ENCODE assay signal across 8 mouse cellular contexts in genomic region chr13:3742763-3743401, GRCm38 (mm10).
DNase-seq lines count a peak whose midpoint lies in the region; ATAC-seq and TF ChIP-seq lines count a peak whose summit lies in the region.

No protein-coding gene starts in this region.

- peak; percentile 63 to 72 for ATAC-seq in hematopoietic stem cell, adult 5-6 weeks (replicated peaks in 1 of 2; ENCODE audit: insufficient read depth in 1 of 2, low FRiP score in 2 of 2, low TSS enrichment in 1 of 2, low read depth in 1 of 2, poor library complexity in 2 of 2, severe bottlenecking in 2 of 2)
- ATAC-seq in midbrain, embryonic 11.5 days (ENCODE audit: low FRiP score): peak; percentile 36; the same call in 1 of the 2 replicates
- ATAC-seq in activated CD4-positive, CD25-positive, alpha-beta regulatory T cell, adult 4 months: no peak

- TF ChIP-seq CTCF in MEL (IDR thresholded peaks at IDR 0.05 in 2 of 3, conservative IDR thresholded peaks at IDR 0.05 in 1 of 3; ENCODE audit: control insufficient read depth in 1 of 3, insufficient read depth in 1 of 3, low read depth in 2 of 3, low read length in 3 of 3, poor library complexity in 1 of 3, severe bottlenecking in 1 of 3): no peak

- no peak overlapping the region for H3K4me3 ChIP-seq in MEL (ENCODE audit: control insufficient read depth in 1 of 2, insufficient read depth in 1 of 2, low read depth in 2 of 2, low read length in 2 of 2)
- no peak overlapping the region for H3K4me3 ChIP-seq in midbrain, embryonic 11.5 days (ENCODE audit: low read depth, low read length)

- peaks cover 0 to 2% of the 10 kb centered on the region in 2 experiments; a peak in 1 of 4 replicates for H3K36me3 ChIP-seq in MEL (ENCODE audit: control insufficient read depth in 1 of 2, insufficient read depth in 2 of 2, low read length in 2 of 2)
- H3K36me3 ChIP-seq in midbrain, embryonic 11.5 days (ENCODE audit: control insufficient read depth, insufficient read depth, low read length): no peaks in the 10 kb centered on the region

- H3K4me2 ChIP-seq in midbrain, embryonic 11.5 days: no peak overlapping the region

- TF ChIP-seq RAD21 in MEL (IDR thresholded peaks at IDR 0.05; ENCODE audit: low read depth, low read length): no peak

- 62% methylated on average over 4 of the region's 4 CpGs for WGBS in midbrain, embryonic 11.5 days

- no peaks in the 10 kb centered on the region for H3K79me2 ChIP-seq in MEL (ENCODE audit: control insufficient read depth, insufficient read depth, low read length, poor library complexity)

- no peak overlapping the region for H3K9ac ChIP-seq in MEL (ENCODE audit: control insufficient read depth, low read depth, low read length, poor library complexity, severe bottlenecking)
- no peak overlapping the region for H3K9ac ChIP-seq in midbrain, embryonic 11.5 days (ENCODE audit: low read length)

- peak; percentile 78 for DNase-seq in heart, adult 11 months
- DNase-seq in heart, postnatal 4 days: no peak
- DNase-seq in MEL (ENCODE audit: low read depth, low spot score): peak; percentile 12
- peak; percentile 87 for DNase-seq in midbrain, embryonic 11.5 days (ENCODE audit: low spot score, missing footprints)
- no peak for DNase-seq in c-Kit-positive CD71-positive TER-119-positive erythroid progenitor cells, embryonic 14.5 days (ENCODE audit: low spot score)
- DNase-seq in layer of hippocampus, adult 18-20 months (ENCODE audit: low spot score in 2 of 2): no peak

- no peak overlapping the region for H3K27ac ChIP-seq in MEL (ENCODE audit: control insufficient read depth, low read depth, low read length)
- no peak overlapping the region for H3K27ac ChIP-seq in midbrain, embryonic 11.5 days (ENCODE audit: low read depth, low read length)

- no peaks in the 10 kb centered on the region for H3K27me3 ChIP-seq in MEL (ENCODE audit: control insufficient read depth in 1 of 2, insufficient read depth in 2 of 2, low read length in 2 of 2)
- H3K27me3 ChIP-seq in midbrain, embryonic 11.5 days (ENCODE audit: control insufficient read depth, insufficient read depth, low read length): no peaks in the 10 kb centered on the region

- no peak for TF ChIP-seq POLR2A in MEL (IDR thresholded peaks at IDR 0.05; ENCODE audit: control insufficient read depth in 1 of 2, insufficient read depth in 1 of 2, low read depth in 1 of 2, low read length in 2 of 2, poor library complexity in 1 of 2)

- no peak for TF ChIP-seq EP300 in MEL (IDR thresholded peaks at IDR 0.05; ENCODE audit: low read depth in 1 of 2, low read length in 2 of 2)

- no peaks in the 10 kb centered on the region for H3K9me3 ChIP-seq in MEL (replicated peaks; ENCODE audit: insufficient read depth, low read length)
- no peaks in the 10 kb centered on the region for H3K9me3 ChIP-seq in midbrain, embryonic 11.5 days (ENCODE audit: control insufficient read depth, low read length)

- peaks cover 0 to 4% of the 10 kb centered on the region in 2 experiments; a peak in 1 of 4 replicates for H3K4me1 ChIP-seq in MEL (ENCODE audit: control insufficient read depth in 1 of 2, insufficient read depth in 2 of 2, low read length in 2 of 2)
- peaks cover 4% of the 10 kb centered on the region; the same call in 1 of the 2 replicates for H3K4me1 ChIP-seq in midbrain, embryonic 11.5 days (ENCODE audit: control insufficient read depth, insufficient read depth, low read length)

TF ChIP-seq in MEL, 35 proteins besides CTCF, POLR2A, EP300 and RAD21:
- no peak for TF ChIP-seq NELFE (IDR thresholded peaks at IDR 0.05; ENCODE audit: low read depth, low read length)
- no peak for TF ChIP-seq MEF2A (IDR thresholded peaks at IDR 0.05; ENCODE audit: extremely low read depth, insufficient replicate concordance, low read depth, low read length, poor library complexity, severe bottlenecking)
- no peak for TF ChIP-seq USF2 (IDR thresholded peaks at IDR 0.05; ENCODE audit: borderline replicate concordance in 1 of 2, insufficient read depth in 1 of 2, low read depth in 1 of 2, low read length in 2 of 2)
- TF ChIP-seq SMC3 (IDR thresholded peaks at IDR 0.05; ENCODE audit: low read depth, low read length): no peak
- TF ChIP-seq TBP (IDR thresholded peaks at IDR 0.05; ENCODE audit: low read depth, low read length): no peak
- TF ChIP-seq E2F4 (IDR thresholded peaks at IDR 0.05; ENCODE audit: borderline replicate concordance, low read depth, low read length): no peak
- no peak for TF ChIP-seq ZMIZ1 (IDR thresholded peaks at IDR 0.05; ENCODE audit: low read depth, low read length)
- TF ChIP-seq UBTF (IDR thresholded peaks at IDR 0.05; ENCODE audit: borderline replicate concordance, insufficient read depth, low read depth, low read length): no peak
- TF ChIP-seq KAT2A (conservative IDR thresholded peaks at IDR 0.05; ENCODE audit: low read depth, low read length): no peak
- TF ChIP-seq MAFK (IDR thresholded peaks at IDR 0.05; ENCODE audit: borderline replicate concordance, low read depth, low read length): no peak
- no peak for TF ChIP-seq BHLHE40 (IDR thresholded peaks at IDR 0.05; ENCODE audit: borderline replicate concordance, low read depth, low read length)
- no peak for TF ChIP-seq MYB (IDR thresholded peaks at IDR 0.05; ENCODE audit: low read depth, low read length)
- TF ChIP-seq TAL1 (IDR thresholded peaks at IDR 0.05; ENCODE audit: low read length): no peak
- TF ChIP-seq JUND (IDR thresholded peaks at IDR 0.05; ENCODE audit: low read depth, low read length): no peak
- TF ChIP-seq GATA1 (IDR thresholded peaks at IDR 0.05; ENCODE audit: low read depth, low read length): no peak
- TF ChIP-seq MYC (IDR thresholded peaks at IDR 0.05; ENCODE audit: low read depth, low read length): no peak
- no peak for TF ChIP-seq GABPA (IDR thresholded peaks at IDR 0.05; ENCODE audit: low read depth, low read length)
- no peak for TF ChIP-seq RCOR1 (IDR thresholded peaks at IDR 0.05; ENCODE audit: low read depth, low read length)
- TF ChIP-seq USF1 (IDR thresholded peaks at IDR 0.05; ENCODE audit: low read depth, low read length): no peak

Comparison
In these comparisons a context has a peak if more than half of its experiments do, and no peak if none do; other contexts are left out.
1. DNase-seq: peak in heart, adult 11 months (single experiment), MEL (single experiment) and midbrain, embryonic 11.5 days (single experiment); none in heart, postnatal 4 days (single experiment), c-Kit-positive CD71-positive TER-119-positive erythroid progenitor cells, embryonic 14.5 days (single experiment) and layer of hippocampus, adult 18-20 months (0 of 2).